Mouse (Mus musculus) cerebellum, adult 2 months (tissue): ENCODE data around the gene Cmtm7. TPM values are rescaled to one million over a fixed set of nuclear protein-coding genes. Genes with fewer than 3 reads are reported as not detected.

Experiments used
- DNase-seq, 2 experiments: peaks; one replicate each; pipeline ENCODE4 v3.0.0; 2021
- H3K27ac ChIP-seq: fragments of 200-500 bp; 2 replicates; pipeline ENCODE4 v1.5.1; 2012; ENCODE audit warnings: low read length, control low read depth, inconsistent platforms; ENCODE audit not compliant: insufficient read depth
- H3K27me3 ChIP-seq: fragments of 200-500 bp; 2 replicates; pipeline ENCODE4 v1.6.1; 2012; ENCODE audit warnings: inconsistent platforms, mild to moderate bottlenecking, low read length, moderate library complexity; ENCODE audit not compliant: control insufficient read depth, insufficient read depth
- H3K4me1 ChIP-seq: fragments of 200-500 bp; 2 replicates; pipeline ENCODE4 v1.6.1; 2011; ENCODE audit warnings: low read length; ENCODE audit not compliant: control insufficient read depth, insufficient read depth
- H3K4me3 ChIP-seq: fragments of 200-500 bp; replicated peaks from 2 replicates; pipeline ENCODE3; 2011; ENCODE audit warnings: mild to moderate bottlenecking, low read depth, low read length, control low read depth; ENCODE audit not compliant: insufficient read depth
- CTCF ChIP-seq: fragments of 200-500 bp; IDR thresholded peaks from 2 replicates; pipeline ENCODE4 v1.5.1; 2011; ENCODE audit warnings: low read depth, mild to moderate bottlenecking, control low read depth, low read length, moderate library complexity, borderline replicate concordance; ENCODE audit not compliant: insufficient read depth
- POLR2A ChIP-seq: fragments of 200-500 bp; IDR thresholded peaks from 2 replicates; pipeline ENCODE4 v1.6.1; 2011; ENCODE audit warnings: low read length, control low read depth, borderline replicate concordance; ENCODE audit not compliant: insufficient read depth
- WGBS: fragments of 180-500 bp; shearing (Covaris S2); methylation state at CpG from one replicate; pipeline ENCODE4 v1.1.7; 2018; 5-methylcytosine and 5-hydroxymethylcytosine counted together
- polyA plus RNA-seq: library from polyadenylated mRNA; depleted of rRNA; stranded (reverse); fragments of >200 nt; gene quantifications from 2 replicates; pipeline ENCODE4 v1.2.3, GENCODE M21; 2012

The Cmtm7 gene
- polyA plus RNA-seq, 1 experiment: 9.4 TPM

DNA sequence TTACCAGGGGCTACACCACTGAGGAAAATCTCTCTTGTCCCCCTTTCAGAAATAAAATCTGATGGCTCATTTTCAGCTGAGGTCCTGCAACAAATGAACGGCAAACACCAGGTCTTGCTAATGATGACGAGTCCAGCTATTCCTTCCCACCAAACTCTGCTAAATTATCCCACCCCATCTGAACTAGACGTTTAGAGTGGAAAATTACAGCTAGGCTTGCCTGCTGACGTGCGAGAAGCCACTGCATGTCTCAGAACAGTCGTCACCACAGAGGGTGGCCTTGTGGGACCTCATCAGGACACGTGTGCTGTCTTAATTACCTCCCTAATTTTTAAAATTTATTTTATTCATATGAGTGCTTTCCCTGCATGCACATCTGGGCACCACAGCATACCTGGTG, 10.1 kb downstream of the Cmtm7 start:
- TF ChIP-seq POLR2A (no peak), CTCF (no peak)
- H3K27ac ChIP-seq: no peak overlapping the region
- peaks cover 23% of the 10 kb centered on the region for H3K4me1 ChIP-seq
- no peaks in the 10 kb centered on the region for H3K27me3 ChIP-seq
- WGBS: 91% methylated on average over 7 of the region's 7 CpGs
- DNase-seq: no peak
- H3K4me3 ChIP-seq: no peak overlapping the region

DNA sequence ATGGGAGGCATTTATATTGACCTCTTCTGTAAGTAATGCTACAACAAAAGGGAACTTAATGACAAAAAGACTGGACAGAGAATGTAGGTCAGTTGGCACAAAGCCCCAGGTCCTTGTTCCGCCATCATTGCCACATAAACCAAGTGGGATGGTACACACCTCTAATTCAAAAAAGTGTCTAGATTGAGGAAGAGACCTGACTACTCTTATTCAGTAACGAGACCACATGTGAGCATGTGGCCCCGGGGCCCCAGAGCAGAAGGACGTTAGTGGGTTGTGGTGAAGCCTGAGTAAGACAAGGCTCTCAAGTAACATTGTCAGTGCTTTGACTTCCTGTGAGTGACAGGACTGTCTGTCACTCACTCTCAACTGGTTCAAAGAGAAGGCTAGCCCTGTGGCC, 11.4 kb downstream of the Cmtm7 start:
- no peak for DNase-seq

DNA sequence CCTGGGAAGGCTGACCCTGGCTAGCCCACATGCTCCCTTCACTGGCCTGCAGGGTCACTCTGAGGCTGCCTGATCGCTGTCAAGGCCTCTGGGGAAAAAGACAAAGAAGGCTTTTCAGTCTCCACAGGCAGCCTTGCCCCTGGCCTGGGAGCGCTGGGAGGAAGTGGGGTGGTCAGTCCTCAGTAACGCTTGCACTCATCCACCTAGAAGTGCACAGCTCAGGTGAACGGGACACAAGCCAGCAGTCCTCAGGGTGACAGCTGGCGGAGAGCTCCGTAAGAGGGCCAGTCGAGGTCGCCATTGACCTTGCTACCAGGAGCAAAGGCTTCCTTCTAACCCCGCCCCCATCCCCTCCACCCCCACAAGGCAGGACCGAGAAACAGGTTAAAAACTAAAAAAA, 13.6 kb downstream of the Cmtm7 start:
- TF ChIP-seq POLR2A (no peak), CTCF (no peak)
- Histone ChIP-seq H3K4me3 (no peak overlapping the region), H3K4me1 (peaks cover 12% of the 10 kb centered on the region), H3K27ac (no peak overlapping the region), H3K27me3 (no peaks in the 10 kb centered on the region)
- no peak for DNase-seq
- WGBS: 72% methylated on average over 10 of the region's 10 CpGs

More for the DNA sequence above, 11.4 kb downstream of the Cmtm7 start:
- 91% methylated on average over 4 of the region's 4 CpGs for WGBS
- Histone ChIP-seq H3K4me1 (peaks cover 19% of the 10 kb centered on the region), H3K27me3 (no peaks in the 10 kb centered on the region), H3K27ac (no peak overlapping the region), H3K4me3 (no peak overlapping the region)
- no peak for TF ChIP-seq POLR2A
- no peak for TF ChIP-seq CTCF

DNA sequence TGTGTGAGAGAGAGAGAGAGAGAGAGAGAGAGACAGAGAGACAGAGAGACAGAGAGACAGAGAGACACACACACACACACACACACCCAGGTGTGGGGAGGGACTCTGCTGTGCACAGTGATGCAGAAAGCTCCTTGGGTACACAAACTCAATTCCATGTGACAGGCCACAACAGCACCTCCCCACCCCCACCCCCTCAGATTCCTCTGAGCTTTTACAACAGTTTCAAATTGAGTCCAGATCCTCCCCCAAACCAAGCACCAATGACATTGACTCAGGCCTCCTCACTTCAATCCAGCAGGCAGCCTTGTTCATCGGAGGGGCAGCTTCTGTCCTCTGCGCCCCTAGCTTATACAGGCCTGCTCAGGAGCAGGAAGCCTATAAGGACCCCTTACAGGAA, 14.1 kb downstream of the Cmtm7 start:
- DNase-seq: no peak
- 73% methylated on average over 2 of the region's 2 CpGs for WGBS

DNA sequence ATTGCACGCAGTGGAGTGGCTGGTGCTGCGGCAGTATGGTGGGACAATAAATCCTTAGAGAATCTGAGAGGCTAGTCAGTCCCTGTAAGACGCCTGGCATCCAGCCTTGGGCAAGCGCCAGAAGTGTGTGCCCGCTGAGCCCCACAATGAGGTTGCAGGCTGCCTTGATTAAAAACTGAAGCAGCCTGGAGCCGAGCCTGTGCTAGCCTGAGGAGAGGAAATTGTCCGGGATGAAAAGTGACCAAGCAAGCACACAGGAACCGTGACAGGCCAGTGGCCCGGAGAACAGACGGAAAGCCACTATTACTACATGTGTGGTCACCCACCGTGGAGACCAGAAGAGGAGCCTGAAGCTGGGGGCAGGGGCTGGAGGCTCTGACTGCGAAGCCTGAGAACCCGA, 14.6 kb downstream of the Cmtm7 start:
- peak; percentile 65 to 73 for DNase-seq
- H3K27ac ChIP-seq: no peak overlapping the region
- H3K4me3 ChIP-seq: no peak overlapping the region
- 7% methylated on average over 13 of the region's 13 CpGs for WGBS
- H3K4me1 ChIP-seq: peaks cover 12% of the 10 kb centered on the region
- TF ChIP-seq CTCF (no peak), POLR2A (no peak)
- no peaks in the 10 kb centered on the region for H3K27me3 ChIP-seq

More for the DNA sequence above, 14.1 kb downstream of the Cmtm7 start:
- no peak overlapping the region for H3K4me3 ChIP-seq
- no peaks in the 10 kb centered on the region for H3K27me3 ChIP-seq
- H3K27ac ChIP-seq: no peak overlapping the region
- TF ChIP-seq POLR2A (no peak), CTCF (no peak)
- peaks cover 12% of the 10 kb centered on the region for H3K4me1 ChIP-seq

DNA sequence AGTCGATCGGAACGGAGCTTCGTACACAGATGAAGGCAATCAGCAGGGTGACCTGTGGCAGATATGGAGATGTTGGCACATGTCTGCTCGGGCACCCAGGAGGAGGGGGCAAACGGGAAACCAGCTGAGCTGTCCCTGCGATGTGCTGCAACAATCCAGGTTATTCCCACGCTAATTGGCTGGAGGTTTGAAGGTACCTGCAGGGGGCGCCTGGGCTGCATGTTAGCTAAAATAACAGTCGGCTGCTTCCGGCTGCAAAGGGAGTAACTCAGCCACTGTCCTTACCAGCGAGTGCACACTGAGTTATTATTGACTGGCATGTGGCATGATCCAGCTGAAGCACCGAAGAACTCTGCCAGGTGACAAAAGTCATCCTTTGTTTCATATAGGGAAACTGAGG, 18.3 kb downstream of the Cmtm7 start:
- H3K4me1 ChIP-seq: peaks cover 12% of the 10 kb centered on the region
- H3K27ac ChIP-seq: no peak overlapping the region
- peak; percentile 25; the same call in 1 of the 2 replicates for TF ChIP-seq CTCF
- TF ChIP-seq POLR2A: no peak
- 40% methylated on average over 13 of the region's 13 CpGs for WGBS
- H3K27me3 ChIP-seq: no peaks in the 10 kb centered on the region
- no peak overlapping the region for H3K4me3 ChIP-seq
- no peak for DNase-seq

DNA sequence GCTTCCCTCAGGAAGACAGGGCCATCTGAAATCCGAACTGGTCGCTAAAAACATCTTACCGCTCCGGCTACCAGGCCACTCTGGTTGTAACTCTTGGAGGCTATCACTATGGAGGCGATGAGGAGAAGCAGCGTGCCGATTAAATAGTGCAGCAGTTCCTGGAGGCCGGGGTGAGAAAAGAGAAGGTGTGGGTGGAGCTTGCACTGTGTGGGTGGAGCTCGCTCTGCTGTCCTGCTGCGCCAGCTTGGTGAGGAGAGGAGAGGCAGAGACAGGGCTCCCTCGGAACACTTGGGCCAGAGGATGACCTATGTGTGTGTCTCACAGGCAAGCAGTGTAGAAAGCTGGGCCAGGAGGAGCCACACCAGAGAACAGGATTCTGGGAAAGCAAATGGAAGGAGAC, 19.8 kb downstream of the Cmtm7 start:
- no peak for DNase-seq
- WGBS: 86% methylated on average over 11 of the region's 11 CpGs
- TF ChIP-seq CTCF (no peak), POLR2A (no peak)

DNA sequence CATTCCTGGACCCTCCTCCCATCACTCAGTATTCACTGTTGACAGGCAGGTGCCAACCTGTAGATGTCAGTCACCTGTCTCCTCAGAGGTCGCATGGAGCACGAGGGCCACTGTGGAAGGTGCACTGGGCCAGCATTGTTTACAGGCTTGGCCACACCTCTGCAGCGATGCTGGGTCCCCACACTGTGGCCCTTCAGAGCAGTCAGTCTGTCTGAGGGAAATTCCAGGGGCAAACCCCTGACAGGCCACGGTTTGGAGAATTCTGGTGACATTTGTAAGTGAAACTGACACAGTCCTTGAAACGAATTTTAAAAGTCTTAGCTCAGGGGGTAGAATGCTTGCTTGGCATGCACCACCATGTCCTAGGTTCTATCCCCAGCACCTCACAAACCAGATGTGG, 21.3 kb downstream of the Cmtm7 start:
- Histone ChIP-seq H3K4me1 (no peaks in the 10 kb centered on the region), H3K27ac (no peak overlapping the region), H3K27me3 (no peaks in the 10 kb centered on the region), H3K4me3 (no peak overlapping the region)
- DNase-seq: no peak
- WGBS: 86% methylated on average over 5 of the region's 5 CpGs
- TF ChIP-seq CTCF: no peak
- TF ChIP-seq POLR2A: no peak

More for the DNA sequence above, 19.8 kb downstream of the Cmtm7 start:
- H3K4me1 ChIP-seq: 0 out of 2 replicates have a peak, but pooled peaks cover 3% of the 10 kb centered on the region
- H3K27me3 ChIP-seq: no peaks in the 10 kb centered on the region
- H3K4me3 ChIP-seq: no peak overlapping the region
- no peak overlapping the region for H3K27ac ChIP-seq

DNA sequence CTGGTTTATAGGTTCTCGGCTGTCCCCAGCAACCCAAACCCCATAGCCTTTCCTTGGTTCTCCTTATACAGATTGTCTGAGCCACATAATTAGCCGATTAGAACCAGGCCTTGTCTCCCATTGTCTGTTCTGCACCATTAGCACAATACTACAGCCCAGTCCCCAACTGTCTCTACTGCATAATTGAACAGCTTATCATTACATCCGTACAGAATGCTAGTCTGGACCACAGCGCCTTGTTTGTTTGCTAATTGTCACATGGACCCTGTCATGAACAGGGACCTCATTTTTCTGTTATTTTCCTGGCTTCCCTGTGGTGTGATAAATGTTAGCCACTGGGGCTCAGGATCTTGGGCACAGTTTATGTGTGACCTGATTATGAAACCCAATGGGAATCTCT, 21.8 kb downstream of the Cmtm7 start:
- 84% methylated on average over 4 of the region's 4 CpGs for WGBS
- DNase-seq: no peak

More for the DNA sequence above, 21.8 kb downstream of the Cmtm7 start:
- H3K4me3 ChIP-seq: no peak overlapping the region
- H3K27me3 ChIP-seq: no peaks in the 10 kb centered on the region
- H3K27ac ChIP-seq: no peak overlapping the region
- TF ChIP-seq POLR2A (no peak), CTCF (no peak)
- H3K4me1 ChIP-seq: no peaks in the 10 kb centered on the region
